Mouse (Mus musculus) liver, embryonic 11.5 days (tissue): ENCODE measurements around the gene Vmn1r40. TPM values are rescaled to one million over a fixed set of nuclear protein-coding genes. Genes with fewer than 3 reads are reported as not detected.

Experiments used
- ATAC-seq: fragments of 200-750 bp; cut with Nextera tagmentation; replicated peaks from 2 replicates; pipeline ENCODE4 v1.8.0; 2017; ENCODE audit warnings: moderate number of reproducible peaks, mild to moderate bottlenecking, moderate TSS enrichment, moderate library complexity; ENCODE audit not compliant: low FRiP score
- DNase-seq: peaks from one replicate; pipeline ENCODE4 v3.0.0-alpha.2; 2017; ENCODE audit warnings: low spot score
- H3K27ac ChIP-seq: fragments of 300-500 bp; sonication (generic); 2 replicates; pipeline ENCODE4 v1.5.1; 2014; ENCODE audit warnings: mild to moderate bottlenecking, low read depth, low read length, control low read depth
- H3K27me3 ChIP-seq: fragments of 300-500 bp; sonication (generic); replicated peaks from 2 replicates; pipeline ENCODE4 v1.6.1; 2014; ENCODE audit warnings: low read length, mixed read lengths; ENCODE audit not compliant: control insufficient read depth, insufficient read depth
- H3K36me3 ChIP-seq: fragments of 300-500 bp; sonication (generic); 2 replicates; pipeline ENCODE4 v1.6.1; 2014; ENCODE audit warnings: mild to moderate bottlenecking, low read length, moderate library complexity, mixed read lengths; ENCODE audit not compliant: control insufficient read depth, insufficient read depth
- H3K4me1 ChIP-seq: fragments of 300-500 bp; sonication (generic); replicated peaks from 2 replicates; pipeline ENCODE4 v1.6.1; 2014; ENCODE audit warnings: low read length, mixed read lengths; ENCODE audit not compliant: control insufficient read depth, insufficient read depth
- H3K4me2 ChIP-seq: fragments of 300-500 bp; sonication (generic); 2 replicates; pipeline ENCODE4 v1.6.1; 2014; ENCODE audit warnings: mild to moderate bottlenecking, control low read depth, moderate library complexity
- H3K4me3 ChIP-seq: fragments of 300-500 bp; sonication (generic); 2 replicates; pipeline ENCODE4 v1.5.1; 2014; ENCODE audit warnings: low read depth, low read length, control low read depth
- H3K9ac ChIP-seq: fragments of 300-500 bp; sonication (generic); 2 replicates; pipeline ENCODE4 v1.6.1; 2014; ENCODE audit warnings: low read depth, low read length, control low read depth
- H3K9me3 ChIP-seq: fragments of 300-500 bp; sonication (generic); 2 replicates; pipeline ENCODE4 v1.6.1; 2016; ENCODE audit warnings: low read length, inconsistent platforms, mixed read lengths; ENCODE audit not compliant: control insufficient read depth
- WGBS: fragments of 180-500 bp; shearing (Covaris S2); extraction: QIAGEN DNeasy Blood & Tissue Kit; methylation state at CpG from one replicate; pipeline ENCODE4 v1.1.7; 2014; 5-methylcytosine and 5-hydroxymethylcytosine counted together
- polyA plus RNA-seq: library from polyadenylated mRNA; unstranded; fragments of >200 nt; fragmentation: Nextera tagmentation; extraction: Ambion mirVana; gene quantifications from 2 replicates; pipeline ENCODE4 v1.2.1, GENCODE M21; 2014

Vmn1r40 gene
- polyA plus RNA-seq, 1 experiment from 2014 or later: not detected

- Histone ChIP-seq H3K9ac (no peak overlapping the region), H3K4me3 (no peak overlapping the region), H3K27me3 (no peaks in the 10 kb centered on the region), H3K4me1 (no peaks in the 10 kb centered on the region), H3K36me3 (no peaks in the 10 kb centered on the region), H3K9me3 (no peaks in the 10 kb centered on the region), H3K4me2 (no peak overlapping the region), H3K27ac (no peak overlapping the region)
- WGBS: 55% methylated on average over 2 of the region's 2 CpGs
- DNase-seq: no peak
- no peak for ATAC-seq
Observed at GRCm38 (mm10) chr6:89706624-89707023, 716 bp upstream of the Vmn1r40 start.

- H3K27ac ChIP-seq: no peak overlapping the region
- ATAC-seq (no peak), DNase-seq (no peak)
- no peak overlapping the region for H3K4me3 ChIP-seq
- H3K4me2 ChIP-seq: no peak overlapping the region
- no peaks in the 10 kb centered on the region for H3K4me1 ChIP-seq
- H3K36me3 ChIP-seq: no peaks in the 10 kb centered on the region
- H3K9me3 ChIP-seq: no peaks in the 10 kb centered on the region
- no peak overlapping the region for H3K9ac ChIP-seq
- H3K27me3 ChIP-seq: no peaks in the 10 kb centered on the region
Observed at GRCm38 (mm10) chr6:89718051-89718450, 10.7 kb downstream of the Vmn1r40 start.

GRCm38 (mm10) chr6:89740466-89740865, 33.1 kb downstream of the Vmn1r40 start, which contains the start of gene Vmn1r41:
Gene Vmn1r41, plus strand, starts transcription at chr6:89740766.
- H3K9me3 ChIP-seq: no peaks in the 10 kb centered on the region
- no peak for ATAC-seq
- DNase-seq: no peak
- H3K27me3 ChIP-seq: no peaks in the 10 kb centered on the region
- no peak within 1 kb of the TSS for H3K27ac ChIP-seq
- H3K36me3 ChIP-seq: no peaks in the 10 kb centered on the region
- H3K4me3 ChIP-seq: no peak within 1 kb of the TSS
- H3K9ac ChIP-seq: no peak within 1 kb of the TSS
- no peaks in the 10 kb centered on the region for H3K4me1 ChIP-seq
- H3K4me2 ChIP-seq: no peak within 1 kb of the TSS

GRCm38 (mm10) chr6:89742811-89743210, 35.5 kb downstream of the Vmn1r40 start:
- no peak overlapping the region for H3K27ac ChIP-seq
- no peaks in the 10 kb centered on the region for H3K27me3 ChIP-seq
- DNase-seq: no peak
- H3K4me3 ChIP-seq: no peak overlapping the region
- H3K36me3 ChIP-seq: no peaks in the 10 kb centered on the region
- H3K9me3 ChIP-seq: no peaks in the 10 kb centered on the region
- H3K9ac ChIP-seq: no peak overlapping the region
- ATAC-seq: no peak
- H3K4me2 ChIP-seq: no peak overlapping the region
- H3K4me1 ChIP-seq: no peaks in the 10 kb centered on the region

Other genes with a start within 250 kb of the Vmn1r40 start
- gene Chchd6, start 111.9 kb upstream of the Vmn1r40 start, polyA plus RNA-seq: 40.9 and 43.2 TPM in 2 replicates
- gene Txnrd3, start 63.6 kb upstream of the Vmn1r40 start, polyA plus RNA-seq: 10.0 and 11.2 TPM in 2 replicates
- gene Vmn1r41, start 33.2 kb downstream of the Vmn1r40 start, polyA plus RNA-seq: not detected in 2 replicates
- not detected in 2 replicates for gene Vmn1r42, start 168.9 kb downstream of the Vmn1r40 start, polyA plus RNA-seq
- gene Vmn1r43, start 168.9 kb downstream of the Vmn1r40 start, polyA plus RNA-seq: not detected in 2 replicates
- not detected in 2 replicates for gene Vmn1r44, start 176.1 kb downstream of the Vmn1r40 start, polyA plus RNA-seq
- not detected in 2 replicates for gene Vmn1r45, start 233.1 kb downstream of the Vmn1r40 start, polyA plus RNA-seq